Mouse (Mus musculus) cortical plate, adult 2 months (tissue): ENCODE measurements around the gene Rnf151.

ENCODE experiments used
- CTCF ChIP-seq: fragments of 200-500 bp; IDR thresholded peaks from 2 replicates; pipeline ENCODE4 v1.5.1; 2011; ENCODE audit warnings: mild to moderate bottlenecking, control low read depth, low read length; ENCODE audit not compliant: insufficient read depth; ENCODE audit errors: extremely low read depth
- POLR2A ChIP-seq: fragments of 200-500 bp; IDR thresholded peaks from 2 replicates; pipeline ENCODE4 v1.6.1; 2011; ENCODE audit warnings: mild to moderate bottlenecking, low read length, control low read depth; ENCODE audit not compliant: insufficient read depth; ENCODE audit errors: extremely low read depth

GRCm38 (mm10) chr17:24687599-24687998 is 30.3 kb downstream of the Rnf151 start:
- TF ChIP-seq POLR2A = no peak
- TF ChIP-seq CTCF = no peak
